Mouse (Mus musculus) brain, embryonic 14.5 days (tissue): ENCODE results near the gene Polg. TPM values are rescaled to one million over a fixed set of nuclear protein-coding genes. Genes with fewer than 3 reads are reported as not detected.
A peak's percentile ranks its signal among the peaks of the same experiment; 100 is the strongest.

Source experiments
- DNase-seq: peaks from one replicate; pipeline ENCODE4 v3.0.0-alpha.2; 2011; ENCODE audit warnings: low read depth
- CTCF ChIP-seq: fragments of 200-500 bp; IDR thresholded peaks from 2 replicates; pipeline ENCODE4 v1.5.1; 2012; ENCODE audit warnings: inconsistent platforms, mild to moderate bottlenecking, moderate library complexity, borderline replicate concordance; ENCODE audit not compliant: insufficient read depth, insufficient read length; ENCODE audit errors: extremely low read depth
- POLR2A ChIP-seq: fragments of 200-500 bp; IDR thresholded peaks from 2 replicates; pipeline ENCODE4 v1.6.1; 2012; ENCODE audit warnings: mild to moderate bottlenecking, inconsistent platforms, borderline replicate concordance; ENCODE audit not compliant: poor library complexity, insufficient read depth, insufficient read length, severe bottlenecking; ENCODE audit errors: extremely low read depth
- polyA plus RNA-seq: library from polyadenylated mRNA; depleted of rRNA; stranded (reverse); fragments of >200 nt; gene quantifications from 2 replicates; pipeline ENCODE4 v1.2.3, GENCODE M21; 2012

The Polg gene
- polyA plus RNA-seq, 1 experiment = 44.7 TPM

- peak; percentile 87 for DNase-seq
- TF ChIP-seq CTCF = no peak
- no peak for TF ChIP-seq POLR2A
Observed at GRCm38 (mm10) chr7:79508280-79509234, 42.4 kb upstream of the Polg start.

GRCm38 (mm10) chr7:79507756-79508155 is 41.6 kb upstream of the Polg start:
- TF ChIP-seq POLR2A (no peak), CTCF (no peak)
- DNase-seq = no peak

GRCm38 (mm10) chr7:79507101-79507705 is 41.0 kb upstream of the Polg start:
- TF ChIP-seq CTCF (no peak), POLR2A (no peak)
- DNase-seq = peak; percentile 62

- DNase-seq = peak; percentile 59
Observed at GRCm38 (mm10) chr7:79506531-79507090, 40.4 kb upstream of the Polg start.

GRCm38 (mm10) chr7:79505876-79506530 is 39.8 kb upstream of the Polg start:
- no peak for TF ChIP-seq CTCF
- peak; percentile 5; the same call in 1 of the 2 replicates for TF ChIP-seq POLR2A
- DNase-seq = peak; percentile 94

More at GRCm38 (mm10) chr7:79506531-79507090, 40.4 kb upstream of the Polg start:
- TF ChIP-seq POLR2A = no peak
- TF ChIP-seq CTCF = no peak

- DNase-seq = no peak
- TF ChIP-seq CTCF (no peak), POLR2A (no peak)
Observed at GRCm38 (mm10) chr7:79505376-79505775, 39.2 kb upstream of the Polg start.

GRCm38 (mm10) chr7:79504723-79505122 is 38.6 kb upstream of the Polg start:
- DNase-seq = peak; percentile 98
- no peak for TF ChIP-seq CTCF
- TF ChIP-seq POLR2A = peak; percentile 97

GRCm38 (mm10) chr7:79503656-79504250 is 37.6 kb upstream of the Polg start:
- peak; percentile 60 for DNase-seq
- TF ChIP-seq CTCF (no peak), POLR2A (no peak)

GRCm38 (mm10) chr7:79503103-79503455 is 36.9 kb upstream of the Polg start:
- peak; percentile 59 for DNase-seq
- TF ChIP-seq CTCF = no peak
- no peak for TF ChIP-seq POLR2A

- no peak for TF ChIP-seq CTCF
- DNase-seq = peak; percentile 33
Observed at GRCm38 (mm10) chr7:79502152-79503102, 36.3 kb upstream of the Polg start.

GRCm38 (mm10) chr7:79501581-79502031 is 35.4 kb upstream of the Polg start:
- peak; percentile 84 for DNase-seq
- TF ChIP-seq POLR2A (no peak), CTCF (no peak)

GRCm38 (mm10) chr7:79500681-79501306 is 34.6 kb upstream of the Polg start:
- no peak for TF ChIP-seq POLR2A
- DNase-seq = peak; percentile 59
